Mouse (Mus musculus) hindbrain, embryonic 16.5 days (tissue): ENCODE measurements around the gene Gm10840. TPM values are rescaled to one million over a fixed set of nuclear protein-coding genes. Genes with fewer than 3 reads are reported as not detected.

Experiments
- ATAC-seq: fragments of 200-750 bp; cut with Nextera tagmentation; 2 replicates; pipeline ENCODE4 v1.8.0; 2017; ENCODE audit warnings: moderate TSS enrichment, moderate library complexity
- H3K27ac ChIP-seq: fragments of 300-500 bp; sonication (generic); 2 replicates; pipeline ENCODE4 v1.5.1; 2014; ENCODE audit warnings: low read depth, mild to moderate bottlenecking, control low read depth, low read length, moderate library complexity
- H3K27me3 ChIP-seq: fragments of 300-500 bp; sonication (generic); replicated peaks from 2 replicates; pipeline ENCODE4 v1.6.1; 2014; ENCODE audit warnings: low read length; ENCODE audit not compliant: control insufficient read depth, insufficient read depth
- H3K36me3 ChIP-seq: fragments of 300-500 bp; sonication (generic); 2 replicates; pipeline ENCODE4 v1.6.1; 2014; ENCODE audit warnings: mild to moderate bottlenecking, low read length, moderate library complexity, mixed read lengths; ENCODE audit not compliant: control insufficient read depth, insufficient read depth
- H3K4me1 ChIP-seq: fragments of 300-500 bp; sonication (generic); 2 replicates; pipeline ENCODE4 v1.6.1; 2014; ENCODE audit warnings: low read depth, low read length; ENCODE audit not compliant: control insufficient read depth, insufficient read depth
- H3K4me2 ChIP-seq: fragments of 300-500 bp; sonication (generic); 2 replicates; pipeline ENCODE4 v1.6.1; 2014; ENCODE audit warnings: mild to moderate bottlenecking, low read length, control low read depth, moderate library complexity
- H3K4me3 ChIP-seq: fragments of 300-500 bp; sonication (generic); 2 replicates; pipeline ENCODE4 v1.5.1; 2014; ENCODE audit warnings: mild to moderate bottlenecking, low read length, control low read depth, moderate library complexity
- H3K9ac ChIP-seq: fragments of 300-500 bp; sonication (generic); 2 replicates; pipeline ENCODE4 v1.6.1; 2014; ENCODE audit warnings: low read depth, mild to moderate bottlenecking, control low read depth, low read length, moderate library complexity
- H3K9me3 ChIP-seq: fragments of 300-500 bp; sonication (generic); 2 replicates; pipeline ENCODE4 v1.6.1; 2014; ENCODE audit warnings: mild to moderate bottlenecking, low read length, moderate library complexity; ENCODE audit not compliant: control insufficient read depth
- WGBS: fragments of 180-500 bp; shearing (Covaris S2); extraction: QIAGEN DNeasy Blood & Tissue Kit; methylation state at CpG from one replicate; pipeline ENCODE4 v1.1.7; 2014; 5-methylcytosine and 5-hydroxymethylcytosine counted together
- polyA plus RNA-seq: library from polyadenylated mRNA; unstranded; fragments of >200 nt; fragmentation: Nextera tagmentation; extraction: Ambion mirVana; gene quantifications from 2 replicates; pipeline ENCODE4 v1.2.1, GENCODE M21; 2015

Gm10840 gene
- polyA plus RNA-seq, 1 experiment from 2014 or later = not detected

- H3K9ac ChIP-seq = no peak overlapping the region
- H3K27ac ChIP-seq = no peak overlapping the region
- H3K4me3 ChIP-seq = no peak overlapping the region
- H3K9me3 ChIP-seq = no peaks in the 10 kb centered on the region
- 0 out of 2 replicates have a peak, but pooled peaks cover 4% of the 10 kb centered on the region for H3K36me3 ChIP-seq
- 81% methylated on average over 5 of the region's 5 CpGs for WGBS
- H3K4me2 ChIP-seq = no peak overlapping the region
- ATAC-seq = no peak
- H3K4me1 ChIP-seq = no peaks in the 10 kb centered on the region
- H3K27me3 ChIP-seq = no peaks in the 10 kb centered on the region
Observed at GRCm38 (mm10) chr11:106174372-106174771, 13.7 kb downstream of the Gm10840 start.

- no peaks in the 10 kb centered on the region for H3K27me3 ChIP-seq
- 0 out of 2 replicates have a peak, but pooled peaks cover 1% of the 10 kb centered on the region for H3K36me3 ChIP-seq
- no peaks in the 10 kb centered on the region for H3K9me3 ChIP-seq
- no peak for ATAC-seq
- WGBS = 77% methylated on average over 3 of the region's 3 CpGs
- no peak overlapping the region for H3K9ac ChIP-seq
- no peak overlapping the region for H3K4me3 ChIP-seq
- H3K4me1 ChIP-seq = no peaks in the 10 kb centered on the region
- no peak overlapping the region for H3K4me2 ChIP-seq
- no peak overlapping the region for H3K27ac ChIP-seq
Observed at GRCm38 (mm10) chr11:106175081-106175480, 14.4 kb downstream of the Gm10840 start.

GRCm38 (mm10) chr11:106176372-106176771 lies 15.7 kb downstream of the Gm10840 start:
- no peaks in the 10 kb centered on the region for H3K4me1 ChIP-seq
- H3K27ac ChIP-seq = no peak overlapping the region
- H3K36me3 ChIP-seq = no peaks in the 10 kb centered on the region
- 84% methylated on average over 5 of the region's 5 CpGs for WGBS
- ATAC-seq = no peak
- no peak overlapping the region for H3K9ac ChIP-seq
- H3K4me2 ChIP-seq = no peak overlapping the region
- H3K4me3 ChIP-seq = no peak overlapping the region
- no peaks in the 10 kb centered on the region for H3K9me3 ChIP-seq
- H3K27me3 ChIP-seq = no peaks in the 10 kb centered on the region

GRCm38 (mm10) chr11:106178036-106178782 lies 17.6 kb downstream of the Gm10840 start:
- 89% methylated on average over 5 of the region's 5 CpGs for WGBS
- no peak overlapping the region for H3K9ac ChIP-seq

GRCm38 (mm10) chr11:106179711-106180448 lies 19.2 kb downstream of the Gm10840 start:
- Histone ChIP-seq H3K9me3 (no peaks in the 10 kb centered on the region), H3K4me3 (no peak overlapping the region), H3K9ac (no peak overlapping the region), H3K27me3 (no peaks in the 10 kb centered on the region), H3K4me2 (no peak overlapping the region), H3K4me1 (no peaks in the 10 kb centered on the region), H3K27ac (no peak overlapping the region), H3K36me3 (0 out of 2 replicates have a peak, but pooled peaks cover 2% of the 10 kb centered on the region)
- ATAC-seq = no peak
- WGBS = 75% methylated on average over 7 of the region's 7 CpGs

More at GRCm38 (mm10) chr11:106178036-106178782, 17.6 kb downstream of the Gm10840 start:
- Histone ChIP-seq H3K27ac (no peak overlapping the region), H3K27me3 (no peaks in the 10 kb centered on the region), H3K9me3 (no peaks in the 10 kb centered on the region), H3K36me3 (no peaks in the 10 kb centered on the region), H3K4me2 (no peak overlapping the region), H3K4me3 (no peak overlapping the region), H3K4me1 (no peaks in the 10 kb centered on the region)
- no peak for ATAC-seq

- WGBS = 92% methylated on average over 2 of the region's 2 CpGs
Observed at GRCm38 (mm10) chr11:106180449-106180801, 19.8 kb downstream of the Gm10840 start.

GRCm38 (mm10) chr11:106187326-106187725 lies 26.7 kb downstream of the Gm10840 start:
- Histone ChIP-seq H3K4me3 (no peak overlapping the region), H3K4me1 (peaks cover 2% of the 10 kb centered on the region; the same call in 1 of the 2 replicates), H3K27me3 (no peaks in the 10 kb centered on the region), H3K9ac (no peak overlapping the region), H3K27ac (no peak overlapping the region), H3K9me3 (no peaks in the 10 kb centered on the region), H3K36me3 (0 out of 2 replicates have a peak, but pooled peaks cover 2% of the 10 kb centered on the region), H3K4me2 (no peak overlapping the region)
- ATAC-seq = no peak
- 95% methylated on average over 4 of the region's 4 CpGs for WGBS

More at GRCm38 (mm10) chr11:106180449-106180801, 19.8 kb downstream of the Gm10840 start:
- Histone ChIP-seq H3K4me1 (no peaks in the 10 kb centered on the region), H3K9me3 (no peaks in the 10 kb centered on the region), H3K4me2 (no peak overlapping the region), H3K36me3 (0 out of 2 replicates have a peak, but pooled peaks cover 2% of the 10 kb centered on the region), H3K27ac (no peak overlapping the region), H3K27me3 (no peaks in the 10 kb centered on the region), H3K4me3 (no peak overlapping the region), H3K9ac (no peak overlapping the region)
- no peak for ATAC-seq

GRCm38 (mm10) chr11:106191716-106192115 lies 31.1 kb downstream of the Gm10840 start:
- no peak overlapping the region for H3K27ac ChIP-seq
- no peaks in the 10 kb centered on the region; the same call in 1 of the 2 replicates for H3K36me3 ChIP-seq
- no peak for ATAC-seq
- no peak overlapping the region for H3K4me3 ChIP-seq
- H3K27me3 ChIP-seq = no peaks in the 10 kb centered on the region
- H3K9me3 ChIP-seq = no peaks in the 10 kb centered on the region
- H3K4me1 ChIP-seq = peaks cover 10% of the 10 kb centered on the region
- WGBS = 98% methylated on average over 3 of the region's 3 CpGs
- no peak overlapping the region for H3K9ac ChIP-seq
- H3K4me2 ChIP-seq = no peak overlapping the region

- ATAC-seq = no peak
- Histone ChIP-seq H3K9me3 (no peaks in the 10 kb centered on the region), H3K27me3 (no peaks in the 10 kb centered on the region), H3K4me1 (peaks cover 10% of the 10 kb centered on the region), H3K27ac (no peak overlapping the region), H3K4me2 (peak overlapping the region; percentile 49), H3K9ac (no peak overlapping the region), H3K4me3 (peak overlapping the region; percentile 80), H3K36me3 (peaks cover under 1% of the 10 kb centered on the region)
- WGBS = 91% methylated on average over 5 of the region's 5 CpGs
Observed at GRCm38 (mm10) chr11:106192241-106192640, 31.6 kb downstream of the Gm10840 start.
